Mouse (Mus musculus): Measurements from ENCODE around the gene Fignl2. TPM values are rescaled to one million over a fixed set of nuclear protein-coding genes. Genes with fewer than 3 reads are reported as not detected.
A peak's percentile ranks its signal among the peaks of the same experiment; 100 is the strongest.

Fignl2 gene
- polyA plus RNA-seq, 1 experiment from 2014 or later: 0.26 TPM

GRCm38 (mm10) chr15:101068029-101068428 is 10.3 kb downstream of the Fignl2 start:
- no peak for DNase-seq (ENCODE audit: low spot score)
- H3K4me1 ChIP-seq (ENCODE audit: control insufficient read depth, insufficient read depth, low read length): peaks cover 30% of the 10 kb centered on the region
- no peak overlapping the region for H3K9ac ChIP-seq (ENCODE audit: low read depth, low read length)
- WGBS: 40% methylated on average over 3 of the region's 3 CpGs
- no peak overlapping the region for H3K27ac ChIP-seq (replicated peaks; ENCODE audit: low read depth, low read length)
- H3K9me3 ChIP-seq (ENCODE audit: control insufficient read depth, low read length): no peaks in the 10 kb centered on the region
- no peak overlapping the region for H3K4me2 ChIP-seq (ENCODE audit: low read depth, low read length)
- no peaks in the 10 kb centered on the region for H3K27me3 ChIP-seq (replicated peaks; ENCODE audit: control insufficient read depth, insufficient read depth, low read length)
- no peaks in the 10 kb centered on the region for H3K36me3 ChIP-seq (ENCODE audit: control insufficient read depth, insufficient read depth, low read length)
- H3K4me3 ChIP-seq (ENCODE audit: low read depth, low read length): no peak overlapping the region
- no peak for ATAC-seq (ENCODE audit: low read depth)

- peaks cover 30% of the 10 kb centered on the region for H3K4me1 ChIP-seq (ENCODE audit: control insufficient read depth, insufficient read depth, low read length)
- H3K36me3 ChIP-seq (ENCODE audit: control insufficient read depth, insufficient read depth, low read length): no peaks in the 10 kb centered on the region
- ATAC-seq (ENCODE audit: low read depth) (no peak), DNase-seq (ENCODE audit: low spot score) (no peak)
- no peak overlapping the region for H3K4me3 ChIP-seq (ENCODE audit: low read depth, low read length)
- peak overlapping the region; percentile 42 for H3K9ac ChIP-seq (ENCODE audit: low read depth, low read length)
- no peak overlapping the region for H3K4me2 ChIP-seq (ENCODE audit: low read depth, low read length)
- H3K27ac ChIP-seq (replicated peaks; ENCODE audit: low read depth, low read length): peak overlapping the region; percentile 10; the same call in 1 of the 2 replicates
- H3K27me3 ChIP-seq (replicated peaks; ENCODE audit: control insufficient read depth, insufficient read depth, low read length): no peaks in the 10 kb centered on the region
- no peaks in the 10 kb centered on the region for H3K9me3 ChIP-seq (ENCODE audit: control insufficient read depth, low read length)
- WGBS: 17% methylated on average over 2 of the region's 9 CpGs
These were observed 11.3 kb downstream of the Fignl2 start for GRCm38 (mm10) chr15:101066920-101067696.

GRCm38 (mm10) chr15:101066364-101066847 is 12.0 kb downstream of the Fignl2 start:
- Histone ChIP-seq H3K27ac (replicated peaks; ENCODE audit: low read depth, low read length) (no peak overlapping the region), H3K4me2 (ENCODE audit: low read depth, low read length) (no peak overlapping the region), H3K27me3 (replicated peaks; ENCODE audit: control insufficient read depth, insufficient read depth, low read length) (no peaks in the 10 kb centered on the region), H3K9me3 (ENCODE audit: control insufficient read depth, low read length) (no peaks in the 10 kb centered on the region), H3K36me3 (ENCODE audit: control insufficient read depth, insufficient read depth, low read length) (no peaks in the 10 kb centered on the region), H3K4me1 (ENCODE audit: control insufficient read depth, insufficient read depth, low read length) (peaks cover 27% of the 10 kb centered on the region), H3K4me3 (ENCODE audit: low read depth, low read length) (no peak overlapping the region), H3K9ac (ENCODE audit: low read depth, low read length) (no peak overlapping the region)
- ATAC-seq (ENCODE audit: low read depth) (0 out of 2 replicates have a peak, but pooled peaks have one; percentile 9), DNase-seq (ENCODE audit: low spot score) (no peak)
- WGBS: 15% methylated on average over 5 of the region's 6 CpGs

DNA sequence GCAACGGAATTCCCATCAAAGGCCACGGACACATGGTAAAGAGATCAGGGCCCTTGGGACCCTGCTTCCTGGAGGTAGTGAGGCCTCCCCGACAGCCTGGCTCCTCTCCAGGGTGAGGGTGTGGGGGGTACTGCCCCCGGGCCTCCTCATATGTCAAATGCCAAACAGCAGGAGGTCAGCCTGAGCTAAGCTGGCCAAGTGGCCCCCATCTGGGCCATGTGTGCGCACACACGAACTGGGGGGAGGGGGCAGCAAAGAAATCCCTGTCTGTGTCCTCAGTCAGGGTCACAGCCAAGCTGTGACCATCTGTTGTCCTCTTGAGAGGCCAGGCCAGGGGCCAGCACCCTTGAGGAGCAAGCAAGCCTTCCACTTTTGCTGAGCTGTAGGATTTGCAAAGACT is 13.3 kb downstream of the Fignl2 start:
- H3K27me3 ChIP-seq (replicated peaks; ENCODE audit: control insufficient read depth, insufficient read depth, low read length): no peaks in the 10 kb centered on the region
- no peak for DNase-seq (ENCODE audit: low spot score)
- H3K4me2 ChIP-seq (ENCODE audit: low read depth, low read length): no peak overlapping the region
- 27% methylated on average over 6 of the region's 6 CpGs for WGBS
- peaks cover 14% of the 10 kb centered on the region for H3K4me1 ChIP-seq (ENCODE audit: control insufficient read depth, insufficient read depth, low read length)
- H3K9ac ChIP-seq (ENCODE audit: low read depth, low read length): 0 out of 2 replicates have a peak overlapping the region, but pooled peaks have one; percentile 34
- no peak overlapping the region for H3K27ac ChIP-seq (replicated peaks; ENCODE audit: low read depth, low read length)
- H3K4me3 ChIP-seq (ENCODE audit: low read depth, low read length): no peak overlapping the region
- H3K36me3 ChIP-seq (ENCODE audit: control insufficient read depth, insufficient read depth, low read length): no peaks in the 10 kb centered on the region
- no peak for ATAC-seq (ENCODE audit: low read depth)
- H3K9me3 ChIP-seq (ENCODE audit: control insufficient read depth, low read length): no peaks in the 10 kb centered on the region

GRCm38 (mm10) chr15:101060280-101060852 is 18.0 kb downstream of the Fignl2 start:
- Histone ChIP-seq H3K9me3 (ENCODE audit: control insufficient read depth, low read length) (no peaks in the 10 kb centered on the region), H3K4me1 (ENCODE audit: control insufficient read depth, insufficient read depth, low read length) (peaks cover 5% of the 10 kb centered on the region; the same call in 1 of the 2 replicates), H3K27me3 (replicated peaks; ENCODE audit: control insufficient read depth, insufficient read depth, low read length) (no peaks in the 10 kb centered on the region; the same call in 1 of the 2 replicates), H3K9ac (ENCODE audit: low read depth, low read length) (no peak overlapping the region), H3K4me3 (ENCODE audit: low read depth, low read length) (no peak overlapping the region), H3K27ac (replicated peaks; ENCODE audit: low read depth, low read length) (no peak overlapping the region), H3K36me3 (ENCODE audit: control insufficient read depth, insufficient read depth, low read length) (no peaks in the 10 kb centered on the region), H3K4me2 (ENCODE audit: low read depth, low read length) (no peak overlapping the region)
- DNase-seq (ENCODE audit: low spot score) (no peak), ATAC-seq (ENCODE audit: low read depth) (no peak)
- 54% methylated on average over 11 of the region's 11 CpGs for WGBS

- WGBS: 37% methylated on average over 9 of the region's 9 CpGs
- H3K9ac ChIP-seq (ENCODE audit: low read depth, low read length): no peak overlapping the region
- H3K9me3 ChIP-seq (ENCODE audit: control insufficient read depth, low read length): no peaks in the 10 kb centered on the region
- no peak overlapping the region for H3K4me3 ChIP-seq (ENCODE audit: low read depth, low read length)
- H3K27me3 ChIP-seq (replicated peaks; ENCODE audit: control insufficient read depth, insufficient read depth, low read length): peaks cover 3% of the 10 kb centered on the region
- no peak overlapping the region for H3K4me2 ChIP-seq (ENCODE audit: low read depth, low read length)
- DNase-seq (ENCODE audit: low spot score) (peak; percentile 50), ATAC-seq (ENCODE audit: low read depth) (peak; percentile 24; the same call in 1 of the 2 replicates)
- H3K36me3 ChIP-seq (ENCODE audit: control insufficient read depth, insufficient read depth, low read length): no peaks in the 10 kb centered on the region
- no peak overlapping the region for H3K27ac ChIP-seq (replicated peaks; ENCODE audit: low read depth, low read length)
- peaks cover 5% of the 10 kb centered on the region; the same call in 1 of the 2 replicates for H3K4me1 ChIP-seq (ENCODE audit: control insufficient read depth, insufficient read depth, low read length)
These were observed 18.6 kb downstream of the Fignl2 start for GRCm38 (mm10) chr15:101059570-101060279.

DNA sequence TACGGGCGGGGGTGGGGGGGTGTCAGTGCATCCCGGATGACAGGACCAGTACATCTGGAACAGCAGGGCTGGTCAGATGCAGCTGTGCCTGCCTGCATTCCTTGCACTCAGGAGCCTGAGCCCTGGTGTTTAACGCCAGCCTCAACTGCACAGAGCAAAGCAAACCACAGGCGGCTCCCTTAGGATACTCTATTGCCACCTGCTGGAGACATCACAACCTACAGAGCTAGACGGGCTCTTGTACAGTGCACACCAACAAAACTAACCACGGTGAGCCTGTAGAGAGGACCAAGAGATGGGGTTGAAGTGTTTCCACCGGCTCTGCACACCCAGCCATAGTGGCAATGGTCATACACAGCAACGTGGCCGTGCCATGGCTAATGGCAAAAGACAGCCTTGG is 22.1 kb downstream of the Fignl2 start:
- 45% methylated on average over 10 of the region's 10 CpGs for WGBS
- no peak overlapping the region for H3K9ac ChIP-seq (ENCODE audit: low read depth, low read length)

GRCm38 (mm10) chr15:101054541-101054940 is 23.8 kb downstream of the Fignl2 start:
- ATAC-seq (ENCODE audit: low read depth): no peak
- H3K4me2 ChIP-seq (ENCODE audit: low read depth, low read length): no peak overlapping the region
- no peak for DNase-seq (ENCODE audit: low spot score)
- H3K4me1 ChIP-seq (ENCODE audit: control insufficient read depth, insufficient read depth, low read length): peaks cover 7% of the 10 kb centered on the region; the same call in 1 of the 2 replicates
- H3K4me3 ChIP-seq (ENCODE audit: low read depth, low read length): no peak overlapping the region
- no peaks in the 10 kb centered on the region for H3K9me3 ChIP-seq (ENCODE audit: control insufficient read depth, low read length)
- WGBS: 80% methylated on average over 10 of the region's 10 CpGs
- H3K27ac ChIP-seq (replicated peaks; ENCODE audit: low read depth, low read length): no peak overlapping the region
- no peaks in the 10 kb centered on the region for H3K36me3 ChIP-seq (ENCODE audit: control insufficient read depth, insufficient read depth, low read length)
- H3K27me3 ChIP-seq (replicated peaks; ENCODE audit: control insufficient read depth, insufficient read depth, low read length): peaks cover 38% of the 10 kb centered on the region
- no peak overlapping the region for H3K9ac ChIP-seq (ENCODE audit: low read depth, low read length)

More for the DNA sequence above, 22.1 kb downstream of the Fignl2 start:
- H3K27ac ChIP-seq (replicated peaks; ENCODE audit: low read depth, low read length): no peak overlapping the region
- ATAC-seq (ENCODE audit: low read depth) (peak; percentile 75), DNase-seq (ENCODE audit: low spot score) (peak; percentile 87)
- no peak overlapping the region for H3K4me3 ChIP-seq (ENCODE audit: low read depth, low read length)
- H3K4me2 ChIP-seq (ENCODE audit: low read depth, low read length): no peak overlapping the region
- H3K36me3 ChIP-seq (ENCODE audit: control insufficient read depth, insufficient read depth, low read length): no peaks in the 10 kb centered on the region
- H3K9me3 ChIP-seq (ENCODE audit: control insufficient read depth, low read length): no peaks in the 10 kb centered on the region
- H3K4me1 ChIP-seq (ENCODE audit: control insufficient read depth, insufficient read depth, low read length): peaks cover 10% of the 10 kb centered on the region; the same call in 1 of the 2 replicates
- peaks cover 33% of the 10 kb centered on the region for H3K27me3 ChIP-seq (replicated peaks; ENCODE audit: control insufficient read depth, insufficient read depth, low read length)
